Mouse (Mus musculus) lung, postnatal 0 days (tissue): ENCODE data around the gene Btbd18.

ENCODE experiments used
- CTCF ChIP-seq: IDR thresholded peaks from 2 replicates; pipeline ENCODE4 v1.5.1; 2016; ENCODE audit warnings: antibody characterized with exemption, mild to moderate bottlenecking
- EP300 ChIP-seq: IDR thresholded peaks from 2 replicates; pipeline ENCODE4 v1.6.1; 2016; ENCODE audit warnings: antibody characterized with exemption, mild to moderate bottlenecking, control low read depth

- TF ChIP-seq CTCF (no peak), EP300 (peak; percentile 61)
These were observed 11.7 kb downstream of the Btbd18 start, which contains the start of gene Selenoh for GRCm38 (mm10) chr2:84670569-84670933.
